Mouse (Mus musculus) embryonic facial prominence, embryonic 14.5 days (tissue): ENCODE results near the gene Slc47a2. TPM values are rescaled to one million over a fixed set of nuclear protein-coding genes. Genes with fewer than 3 reads are reported as not detected.
A peak's percentile ranks its signal among the peaks of the same experiment; 100 is the strongest.

Experiments
- ATAC-seq: fragments of 200-750 bp; cut with Nextera tagmentation; 2 replicates; pipeline ENCODE4 v1.8.0; 2017; ENCODE audit warnings: low read depth, moderate number of reproducible peaks, moderate TSS enrichment
- DNase-seq: peaks from one replicate; pipeline ENCODE4 v3.0.0-alpha.2; 2015; ENCODE audit warnings: low spot score
- H3K27ac ChIP-seq: fragments of 300-500 bp; sonication (generic); replicated peaks from 2 replicates; pipeline ENCODE4 v1.5.1; 2014; ENCODE audit warnings: low read depth, mild to moderate bottlenecking, low read length, moderate library complexity
- H3K27me3 ChIP-seq: fragments of 300-500 bp; sonication (generic); replicated peaks from 2 replicates; pipeline ENCODE4 v1.6.1; 2014; ENCODE audit warnings: low read length; ENCODE audit not compliant: control insufficient read depth, insufficient read depth
- H3K36me3 ChIP-seq: fragments of 300-500 bp; sonication (generic); 2 replicates; pipeline ENCODE4 v1.6.1; 2014; ENCODE audit warnings: low read length, mixed read lengths; ENCODE audit not compliant: control insufficient read depth, insufficient read depth
- H3K4me1 ChIP-seq: fragments of 300-500 bp; sonication (generic); 2 replicates; pipeline ENCODE4 v1.6.1; 2014; ENCODE audit warnings: antibody characterized with exemption, low read length; ENCODE audit not compliant: control insufficient read depth, insufficient read depth
- H3K4me2 ChIP-seq: fragments of 300-500 bp; sonication (generic); 2 replicates; pipeline ENCODE4 v1.6.1; 2014; ENCODE audit warnings: low read depth, mild to moderate bottlenecking, low read length, moderate library complexity, mixed read lengths
- H3K4me3 ChIP-seq: fragments of 300-500 bp; sonication (generic); 2 replicates; pipeline ENCODE4 v1.5.1; 2014; ENCODE audit warnings: low read depth, mild to moderate bottlenecking, low read length
- H3K9ac ChIP-seq: fragments of 300-500 bp; sonication (generic); 2 replicates; pipeline ENCODE4 v1.6.1; 2014; ENCODE audit warnings: low read depth, mild to moderate bottlenecking, low read length, moderate library complexity, mixed read lengths
- H3K9me3 ChIP-seq: fragments of 300-500 bp; sonication (generic); 2 replicates; pipeline ENCODE4 v1.6.1; 2016; ENCODE audit warnings: low read length; ENCODE audit not compliant: control insufficient read depth
- WGBS: fragments of 180-500 bp; shearing (Covaris S2); extraction: QIAGEN DNeasy Blood & Tissue Kit; methylation state at CpG from one replicate; pipeline ENCODE4 v1.1.7; 2014; 5-methylcytosine and 5-hydroxymethylcytosine counted together
- polyA plus RNA-seq: library from polyadenylated mRNA; unstranded; fragments of >200 nt; fragmentation: Nextera tagmentation; extraction: Ambion mirVana; gene quantifications from 2 replicates; pipeline ENCODE4 v1.2.1, GENCODE M21; 2014

The Slc47a2 gene
- polyA plus RNA-seq, 1 experiment from 2014 or later = 0.29 TPM

DNA sequence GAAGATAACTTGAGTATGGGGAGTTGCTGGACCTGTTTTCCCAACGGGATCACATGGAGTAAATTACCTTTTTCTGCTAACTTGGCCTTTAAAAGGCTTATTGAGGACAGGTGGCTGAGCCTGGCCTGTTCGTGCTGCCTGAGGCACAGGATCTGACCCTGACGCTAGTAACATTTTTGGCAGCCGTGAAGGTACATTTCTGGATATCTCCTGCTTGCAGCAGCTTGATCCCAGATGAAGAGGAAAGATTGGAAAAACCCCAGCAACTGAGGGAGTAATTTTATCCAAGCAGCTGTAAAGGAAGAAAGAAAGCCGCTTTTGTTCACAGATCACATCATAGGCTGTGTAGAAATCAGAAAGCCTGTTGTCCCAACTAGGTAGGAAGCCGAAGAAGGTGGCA lies 58.3 kb downstream of the Slc47a2 start:
- Histone ChIP-seq H3K36me3 (no peaks in the 10 kb centered on the region), H3K9me3 (no peaks in the 10 kb centered on the region), H3K4me3 (no peak overlapping the region), H3K4me1 (0 out of 2 replicates have a peak, but pooled peaks cover 4% of the 10 kb centered on the region), H3K27me3 (no peaks in the 10 kb centered on the region), H3K4me2 (no peak overlapping the region), H3K9ac (peak overlapping the region; percentile 34; the same call in 1 of the 2 replicates), H3K27ac (peak overlapping the region; percentile 65; the same call in 1 of the 2 replicates)
- DNase-seq (peak; percentile 84), ATAC-seq (peak; percentile 84)
- 33% methylated on average over 6 of the region's 6 CpGs for WGBS

GRCm38 (mm10) chr11:61283414-61284049 lies 59.1 kb downstream of the Slc47a2 start:
- Histone ChIP-seq H3K4me1 (0 out of 2 replicates have a peak, but pooled peaks cover 4% of the 10 kb centered on the region), H3K4me3 (no peak overlapping the region), H3K27me3 (no peaks in the 10 kb centered on the region), H3K9ac (no peak overlapping the region), H3K36me3 (no peaks in the 10 kb centered on the region), H3K4me2 (no peak overlapping the region), H3K9me3 (no peaks in the 10 kb centered on the region), H3K27ac (peak overlapping the region; percentile 39; the same call in 1 of the 2 replicates)
- no peak for DNase-seq
- WGBS = 70% methylated on average over 10 of the region's 10 CpGs
- no peak for ATAC-seq

GRCm38 (mm10) chr11:61278445-61279077 lies 64.1 kb downstream of the Slc47a2 start:
- Histone ChIP-seq H3K4me3 (no peak overlapping the region), H3K36me3 (no peaks in the 10 kb centered on the region), H3K4me1 (no peaks in the 10 kb centered on the region), H3K27me3 (no peaks in the 10 kb centered on the region), H3K4me2 (no peak overlapping the region), H3K9ac (no peak overlapping the region), H3K9me3 (no peaks in the 10 kb centered on the region), H3K27ac (no peak overlapping the region)
- ATAC-seq (no peak), DNase-seq (no peak)
- WGBS = 75% methylated on average over 8 of the region's 8 CpGs

- no peak for DNase-seq
- H3K36me3 ChIP-seq = no peaks in the 10 kb centered on the region
- H3K9ac ChIP-seq = no peak overlapping the region
- no peak for ATAC-seq
- no peaks in the 10 kb centered on the region for H3K9me3 ChIP-seq
- no peaks in the 10 kb centered on the region for H3K4me1 ChIP-seq
- H3K27ac ChIP-seq = no peak overlapping the region
- WGBS = 51% methylated on average over 2 of the region's 2 CpGs
- no peaks in the 10 kb centered on the region for H3K27me3 ChIP-seq
- H3K4me3 ChIP-seq = no peak overlapping the region
- no peak overlapping the region for H3K4me2 ChIP-seq
These were observed 64.7 kb downstream of the Slc47a2 start for GRCm38 (mm10) chr11:61277937-61278336.

- H3K27ac ChIP-seq = no peak overlapping the region
- no peak overlapping the region for H3K4me2 ChIP-seq
- H3K4me1 ChIP-seq = no peaks in the 10 kb centered on the region
- no peaks in the 10 kb centered on the region for H3K36me3 ChIP-seq
- no peaks in the 10 kb centered on the region for H3K27me3 ChIP-seq
- H3K9ac ChIP-seq = no peak overlapping the region
- 79% methylated on average over 3 of the region's 3 CpGs for WGBS
- DNase-seq = no peak
- no peak for ATAC-seq
- H3K4me3 ChIP-seq = no peak overlapping the region
- no peaks in the 10 kb centered on the region for H3K9me3 ChIP-seq
These were observed 66.2 kb downstream of the Slc47a2 start for GRCm38 (mm10) chr11:61276482-61276881.

GRCm38 (mm10) chr11:61275106-61275505 lies 67.6 kb downstream of the Slc47a2 start:
- WGBS = 79% methylated on average over 8 of the region's 8 CpGs
- H3K4me3 ChIP-seq = no peak overlapping the region
- no peak overlapping the region for H3K9ac ChIP-seq
- no peaks in the 10 kb centered on the region for H3K36me3 ChIP-seq
- H3K9me3 ChIP-seq = no peaks in the 10 kb centered on the region
- no peak overlapping the region for H3K27ac ChIP-seq
- no peaks in the 10 kb centered on the region for H3K4me1 ChIP-seq
- ATAC-seq (no peak), DNase-seq (no peak)
- H3K4me2 ChIP-seq = no peak overlapping the region
- no peaks in the 10 kb centered on the region for H3K27me3 ChIP-seq

- Histone ChIP-seq H3K36me3 (no peaks in the 10 kb centered on the region), H3K4me1 (no peaks in the 10 kb centered on the region), H3K4me2 (no peak overlapping the region), H3K9me3 (no peaks in the 10 kb centered on the region), H3K27ac (no peak overlapping the region), H3K9ac (no peak overlapping the region), H3K27me3 (no peaks in the 10 kb centered on the region), H3K4me3 (no peak overlapping the region)
- ATAC-seq (no peak), DNase-seq (no peak)
- 79% methylated on average over 1 of the region's 1 CpGs for WGBS
These were observed 68.2 kb downstream of the Slc47a2 start for GRCm38 (mm10) chr11:61274421-61274820.

- Histone ChIP-seq H3K36me3 (no peaks in the 10 kb centered on the region), H3K4me3 (no peak overlapping the region), H3K27me3 (no peaks in the 10 kb centered on the region), H3K4me2 (no peak overlapping the region), H3K9ac (no peak overlapping the region), H3K27ac (no peak overlapping the region), H3K9me3 (no peaks in the 10 kb centered on the region), H3K4me1 (no peaks in the 10 kb centered on the region)
- ATAC-seq = no peak
- DNase-seq = no peak
- WGBS = 92% methylated on average over 2 of the region's 2 CpGs
These were observed 68.7 kb downstream of the Slc47a2 start for GRCm38 (mm10) chr11:61273928-61274327.

DNA sequence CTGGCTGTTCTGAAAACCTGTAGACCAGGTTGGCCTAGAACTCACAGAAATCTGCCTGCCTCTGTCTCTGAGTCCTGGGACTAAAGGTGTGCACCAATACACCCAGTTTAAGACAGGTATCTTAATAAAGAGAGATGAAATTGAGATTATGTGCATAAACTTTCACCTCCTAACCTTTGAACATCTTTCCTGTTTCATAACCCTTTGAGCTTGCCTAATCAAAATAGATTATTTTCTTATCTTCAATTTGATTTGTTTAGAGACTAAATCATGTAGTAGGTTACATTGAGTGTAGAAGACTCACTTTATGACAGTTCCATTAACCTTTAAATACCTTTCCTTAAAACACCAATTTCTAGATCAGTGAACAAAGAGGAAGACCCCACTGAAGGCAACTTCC lies 71.0 kb downstream of the Slc47a2 start:
- no peak for DNase-seq
- no peaks in the 10 kb centered on the region for H3K27me3 ChIP-seq
- no peaks in the 10 kb centered on the region for H3K4me1 ChIP-seq
- no peak for ATAC-seq
- no peak overlapping the region for H3K27ac ChIP-seq
- no peak overlapping the region for H3K9ac ChIP-seq
- H3K4me2 ChIP-seq = no peak overlapping the region
- H3K4me3 ChIP-seq = no peak overlapping the region
- H3K9me3 ChIP-seq = no peaks in the 10 kb centered on the region
- no peaks in the 10 kb centered on the region for H3K36me3 ChIP-seq
